ENCODE assay signal across 31 mouse cellular contexts in genomic region chr15:40312226-40312625, GRCm38 (mm10).
A peak's percentile ranks its signal among the peaks of the same experiment; 100 is the strongest.
DNase-seq lines count a peak whose midpoint lies in the region; ATAC-seq and TF ChIP-seq lines count a peak whose summit lies in the region.
"Had no signal": no experiment of that assay in that cellular context is flagged by ENCODE, and none has a peak within 500 bp of the region (broad histone marks: within the 10 kb centered on the region; RNA-seq: fewer than 3 reads in every experiment).

No protein-coding gene starts in this region.

- H3K9ac ChIP-seq in forebrain, embryonic 14.5 days (ENCODE audit: low read length) = no peak overlapping the region
- H3K9ac ChIP-seq in forebrain, embryonic 11.5 days (ENCODE audit: low read length) = no peak overlapping the region
- H3K9ac ChIP-seq: embryonic facial prominence, embryonic 13.5 days; forebrain, embryonic 15.5 days; hindbrain, embryonic 13.5 days; limb, embryonic 15.5 days; liver, embryonic 14.5 days; lung, embryonic 15.5 days; midbrain, embryonic 12.5 days; neural tube, embryonic 15.5 days had no signal

- ATAC-seq in forebrain, embryonic 14.5 days = no peak
- ATAC-seq in forebrain, embryonic 11.5 days (replicated peaks; ENCODE audit: low FRiP score) = no peak
- ATAC-seq: forebrain, embryonic 15.5 days; intestine, embryonic 16.5 days had no signal

- H3K9me3 ChIP-seq in forebrain, embryonic 14.5 days (replicated peaks; ENCODE audit: control insufficient read depth, low read length) = no peaks in the 10 kb centered on the region
- H3K9me3 ChIP-seq in forebrain, embryonic 11.5 days (ENCODE audit: control insufficient read depth, low read length) = no peaks in the 10 kb centered on the region
- H3K9me3 ChIP-seq: embryonic facial prominence, embryonic 13.5 days; forebrain, embryonic 15.5 days; G1E; hindbrain, embryonic 13.5 days; limb, embryonic 10.5 days; limb, embryonic 15.5 days; lung, embryonic 15.5 days; midbrain, embryonic 12.5 days; neural tube, embryonic 15.5 days had no signal

- no peaks in the 10 kb centered on the region for H3K27me3 ChIP-seq in forebrain, embryonic 14.5 days (replicated peaks; ENCODE audit: control insufficient read depth, insufficient read depth, low read length)
- no peaks in the 10 kb centered on the region for H3K27me3 ChIP-seq in forebrain, embryonic 11.5 days (ENCODE audit: control insufficient read depth, insufficient read depth, low read length)
- H3K27me3 ChIP-seq: embryonic facial prominence, embryonic 13.5 days; forebrain, embryonic 15.5 days; hindbrain, embryonic 13.5 days; limb, embryonic 15.5 days; lung, embryonic 15.5 days; midbrain, embryonic 12.5 days; neural tube, embryonic 15.5 days had no signal

- H3K27ac ChIP-seq in forebrain, embryonic 14.5 days (ENCODE audit: low read depth, low read length) = no peak overlapping the region
- no peak overlapping the region for H3K27ac ChIP-seq in forebrain, embryonic 11.5 days (ENCODE audit: low read depth, low read length)
- H3K27ac ChIP-seq: embryonic facial prominence, embryonic 13.5 days; forebrain, embryonic 15.5 days; hindbrain, embryonic 13.5 days; kidney, postnatal 0 days; limb, embryonic 10.5 days; limb, embryonic 15.5 days; liver, embryonic 14.5 days; lung, embryonic 15.5 days; midbrain, embryonic 12.5 days; neural tube, embryonic 15.5 days; stomach, postnatal 0 days had no signal

- H3K36me3 ChIP-seq in forebrain, embryonic 14.5 days (ENCODE audit: control insufficient read depth, insufficient read depth, low read length) = no peaks in the 10 kb centered on the region
- H3K36me3 ChIP-seq in forebrain, embryonic 11.5 days (ENCODE audit: control insufficient read depth, insufficient read depth, low read length) = no peaks in the 10 kb centered on the region
- H3K36me3 ChIP-seq: embryonic facial prominence, embryonic 13.5 days; forebrain, embryonic 15.5 days; G1E; hindbrain, embryonic 13.5 days; limb, embryonic 10.5 days; limb, embryonic 15.5 days; lung, embryonic 15.5 days; midbrain, embryonic 12.5 days; neural tube, embryonic 15.5 days had no signal

- peak; percentile 12 for DNase-seq in forebrain, embryonic 14.5 days (ENCODE audit: low spot score)
- no peak for DNase-seq in forebrain, embryonic 11.5 days (ENCODE audit: low spot score)
- DNase-seq in adipocyte (ENCODE audit: low spot score) = peak; percentile 6
- peak; percentile 65 for DNase-seq in cerebellum, adult 11-12 months
- peak; percentile 74 for DNase-seq in cerebellum, adult 9-11 months
- no peak for DNase-seq in right cerebral cortex, adult 18-20 months
- no peak for DNase-seq in lung, adult 2 months
- no peak for DNase-seq in right cerebral cortex, postnatal 25 days
- DNase-seq: adrenal gland, postnatal 10 days; gastrocnemius, postnatal 36 days; heart, adult 18-20 months; heart, postnatal 4 days; kidney, adult 8-10 months; kidney, postnatal 4 days; right cerebral cortex, postnatal 4 days; thymus, adult 18-20 months; thymus, postnatal 25 days had no signal

- no peaks in the 10 kb centered on the region for H3K4me1 ChIP-seq in forebrain, embryonic 14.5 days (ENCODE audit: control insufficient read depth, insufficient read depth, low read length)
- no peaks in the 10 kb centered on the region for H3K4me1 ChIP-seq in forebrain, embryonic 11.5 days (replicated peaks; ENCODE audit: control insufficient read depth, insufficient read depth, low read length)
- H3K4me1 ChIP-seq in lung, adult 2 months (ENCODE audit: control insufficient read depth, insufficient read depth, low read length) = no peaks in the 10 kb centered on the region
- H3K4me1 ChIP-seq: embryonic facial prominence, embryonic 13.5 days; forebrain, embryonic 15.5 days; hindbrain, embryonic 13.5 days; limb, embryonic 10.5 days; limb, embryonic 15.5 days; lung, embryonic 15.5 days; midbrain, embryonic 12.5 days; neural tube, embryonic 15.5 days had no signal

- TF ChIP-seq POLR2A in lung, adult 2 months (IDR thresholded peaks at IDR 0.05; ENCODE audit: borderline replicate concordance, extremely low read depth, low read depth, low read length) = no peak

- WGBS in forebrain, embryonic 14.5 days = 77% methylated on average over 2 of the region's 2 CpGs
- WGBS in forebrain, embryonic 11.5 days = 84% methylated on average over 2 of the region's 2 CpGs
- 67% methylated on average over 2 of the region's 2 CpGs for WGBS in lung, adult 2 months

- TF ChIP-seq CTCF in lung, adult 2 months (IDR thresholded peaks at IDR 0.05; ENCODE audit: insufficient read depth, low read length) = no peak

- H3K4me3 ChIP-seq in forebrain, embryonic 14.5 days (ENCODE audit: low read depth, low read length) = no peak overlapping the region
- no peak overlapping the region for H3K4me3 ChIP-seq in forebrain, embryonic 11.5 days (ENCODE audit: low read depth, low read length)
- H3K4me3 ChIP-seq in lung, adult 2 months (replicated peaks; ENCODE audit: extremely low read depth, low read depth, low read length) = no peak overlapping the region
- H3K4me3 ChIP-seq: embryonic facial prominence, embryonic 13.5 days; forebrain, embryonic 15.5 days; hindbrain, embryonic 13.5 days; limb, embryonic 10.5 days; limb, embryonic 15.5 days; lung, embryonic 15.5 days; midbrain, embryonic 12.5 days; neural tube, embryonic 15.5 days had no signal

- no peak overlapping the region for H3K4me2 ChIP-seq in forebrain, embryonic 14.5 days (ENCODE audit: low read length)
- H3K4me2 ChIP-seq in forebrain, embryonic 11.5 days (ENCODE audit: low read depth, low read length, severe bottlenecking) = no peak overlapping the region
- H3K4me2 ChIP-seq: embryonic facial prominence, embryonic 13.5 days; forebrain, embryonic 15.5 days; heart, embryonic 11.5 days; hindbrain, embryonic 13.5 days; limb, embryonic 15.5 days; lung, embryonic 15.5 days; midbrain, embryonic 12.5 days; neural tube, embryonic 15.5 days had no signal

Comparison
In these comparisons a context has a peak if more than half of its experiments do, and no peak if none do; other contexts are left out.
1. DNase-seq: peak in forebrain, embryonic 14.5 days (single experiment), adipocyte (single experiment), cerebellum, adult 11-12 months (single experiment) and cerebellum, adult 9-11 months (single experiment); none in forebrain, embryonic 11.5 days (single experiment), right cerebral cortex, adult 18-20 months (single experiment), lung, adult 2 months (single experiment) and right cerebral cortex, postnatal 25 days (single experiment).